Mouse (Mus musculus): ENCODE measurements at regions not wholly inside any gene's neighbourhood (a gene's known extent, or its start where the extent isn't known, plus 50 kb on each side); places are given as distances from the start of the nearest gene placed in this dataset.

DNA sequence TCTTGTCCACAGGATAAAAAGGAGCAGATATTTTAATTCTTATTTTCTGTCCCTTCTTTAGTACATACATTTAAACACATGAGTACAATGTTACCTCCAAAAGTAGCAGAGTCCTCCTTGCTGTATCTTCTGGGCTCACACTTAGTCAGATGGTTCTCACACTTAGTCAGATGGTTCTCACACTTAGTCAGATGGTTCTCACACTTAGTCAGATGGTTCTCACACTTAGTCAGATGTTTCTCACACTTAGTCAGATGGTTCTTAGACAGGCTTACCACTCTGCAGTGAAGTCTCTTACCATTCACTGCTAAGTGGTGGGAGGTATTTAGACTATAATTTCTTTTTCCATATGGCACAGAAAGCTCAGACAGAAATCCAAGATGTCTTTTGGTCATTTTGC is 346.5 kb upstream of the Gm38303 start:
- no peak for TF ChIP-seq CTCF (IDR thresholded peaks at IDR 0.05; ENCODE audit: borderline replicate concordance, insufficient read depth, low read length)
- no peak for TF ChIP-seq POLR2A (IDR thresholded peaks at IDR 0.05; ENCODE audit: low read depth, low read length)

Measured in embryonic fibroblast, embryonic 13.5 days (primary cell).